Mouse (Mus musculus) retina, adult 2 months (tissue): Measurements from ENCODE around the gene Agap1.

Experiments
- DNase-seq: peaks from one replicate; pipeline ENCODE4 v3.0.0-alpha.2; 2012; ENCODE audit warnings: low read depth, low spot score

The Agap1 gene

GRCm38 (mm10) chr1:89576174-89576890, 121.7 kb downstream of the Agap1 start:
- DNase-seq = no peak

- DNase-seq = peak; percentile 88
Measured at GRCm38 (mm10) chr1:89576985-89577384, 122.4 kb downstream of the Agap1 start.

GRCm38 (mm10) chr1:89580031-89580998, 125.7 kb downstream of the Agap1 start:
- DNase-seq = peak; percentile 72

GRCm38 (mm10) chr1:89580999-89581765, 126.6 kb downstream of the Agap1 start:
- no peak for DNase-seq

- no peak for DNase-seq
Measured at GRCm38 (mm10) chr1:89581766-89582125, 127.1 kb downstream of the Agap1 start.

- no peak for DNase-seq
Measured at GRCm38 (mm10) chr1:89583369-89583768, 128.8 kb downstream of the Agap1 start.

GRCm38 (mm10) chr1:89586991-89587683, 132.5 kb downstream of the Agap1 start:
- no peak for DNase-seq

GRCm38 (mm10) chr1:89588154-89588553, 133.5 kb downstream of the Agap1 start:
- no peak for DNase-seq

- DNase-seq = no peak
Measured at GRCm38 (mm10) chr1:89590994-89591393, 136.4 kb downstream of the Agap1 start.

- no peak for DNase-seq
Measured at GRCm38 (mm10) chr1:89593219-89593618, 138.6 kb downstream of the Agap1 start.

- no peak for DNase-seq
Measured at GRCm38 (mm10) chr1:89594999-89595398, 140.4 kb downstream of the Agap1 start.

GRCm38 (mm10) chr1:89595421-89595820, 140.8 kb downstream of the Agap1 start:
- no peak for DNase-seq

- no peak for DNase-seq
Measured at GRCm38 (mm10) chr1:89596223-89596622, 141.6 kb downstream of the Agap1 start.

- no peak for DNase-seq
Measured at GRCm38 (mm10) chr1:89598906-89599305, 144.3 kb downstream of the Agap1 start.

GRCm38 (mm10) chr1:89599983-89600741, 145.6 kb downstream of the Agap1 start:
- DNase-seq = no peak

- no peak for DNase-seq
Measured at GRCm38 (mm10) chr1:89601349-89601748, 146.7 kb downstream of the Agap1 start.

- DNase-seq = no peak
Measured at GRCm38 (mm10) chr1:89602879-89603278, 148.3 kb downstream of the Agap1 start.

GRCm38 (mm10) chr1:89606612-89607011, 152.0 kb downstream of the Agap1 start:
- peak; percentile 42 for DNase-seq

GRCm38 (mm10) chr1:89608766-89609165, 154.2 kb downstream of the Agap1 start:
- DNase-seq = no peak

- DNase-seq = no peak
Measured at GRCm38 (mm10) chr1:89609964-89610363, 155.4 kb downstream of the Agap1 start.

- DNase-seq = no peak
Measured at GRCm38 (mm10) chr1:89611521-89611920, 156.9 kb downstream of the Agap1 start.
